26 mouse cellular contexts compared by ENCODE assay signal in the genomic region with DNA sequence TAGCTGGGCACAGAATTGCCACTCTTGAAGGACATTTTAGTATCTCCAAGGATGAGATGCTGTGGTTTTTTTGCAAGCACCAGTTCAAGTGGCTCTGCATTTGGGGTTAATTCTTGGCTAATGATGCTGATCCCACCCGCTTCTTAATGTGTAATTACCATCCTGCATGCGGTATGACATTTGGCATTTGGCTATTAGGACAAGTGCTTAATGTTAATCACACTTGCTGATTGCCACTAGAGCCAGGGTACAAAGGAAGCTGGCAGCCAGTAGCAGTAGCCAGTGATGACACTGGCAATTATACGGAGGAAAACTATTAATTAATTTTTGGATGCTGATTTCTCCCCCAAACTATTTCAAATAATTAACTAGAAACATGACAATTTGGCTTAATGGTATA.
A peak's percentile ranks its signal among the peaks of the same experiment; 100 is the strongest.
DNase-seq lines count a peak whose midpoint lies in the region; ATAC-seq lines count a peak whose summit lies in the region.
"Had no signal": no experiment of that assay in that cellular context is flagged by ENCODE, and none has a peak within 500 bp of the region (broad histone marks: within the 10 kb centered on the region; RNA-seq: fewer than 3 reads in every experiment).

No protein-coding gene starts in this region.

- H3K4me3 ChIP-seq in midbrain, embryonic 11.5 days (ENCODE audit: low read depth, low read length): no peak overlapping the region
- H3K4me3 ChIP-seq in midbrain, embryonic 16.5 days (ENCODE audit: low read depth, low read length): no peak overlapping the region
- no peak overlapping the region for H3K4me3 ChIP-seq in forebrain, embryonic 16.5 days (replicated peaks; ENCODE audit: low read length)
- no peak overlapping the region for H3K4me3 ChIP-seq in kidney, embryonic 15.5 days (replicated peaks)
- H3K4me3 ChIP-seq: embryonic facial prominence, embryonic 13.5 days; limb, embryonic 10.5 days; limb, embryonic 15.5 days; liver, embryonic 13.5 days; megakaryocyte, embryonic 14.5 days had no signal

- no peaks in the 10 kb centered on the region for H3K36me3 ChIP-seq in midbrain, embryonic 11.5 days (ENCODE audit: control insufficient read depth, insufficient read depth, low read length)
- no peaks in the 10 kb centered on the region for H3K36me3 ChIP-seq in midbrain, embryonic 16.5 days (ENCODE audit: control insufficient read depth, insufficient read depth, low read length)
- H3K36me3 ChIP-seq in forebrain, embryonic 16.5 days (ENCODE audit: control insufficient read depth, insufficient read depth): no peaks in the 10 kb centered on the region
- H3K36me3 ChIP-seq in kidney, embryonic 15.5 days: no peaks in the 10 kb centered on the region
- H3K36me3 ChIP-seq: embryonic facial prominence, embryonic 13.5 days; limb, embryonic 10.5 days; limb, embryonic 15.5 days; liver, embryonic 13.5 days had no signal

- no peak overlapping the region for H3K4me2 ChIP-seq in midbrain, embryonic 11.5 days
- H3K4me2 ChIP-seq in midbrain, embryonic 16.5 days (ENCODE audit: low read length): no peak overlapping the region
- no peak overlapping the region for H3K4me2 ChIP-seq in forebrain, embryonic 16.5 days (ENCODE audit: low read length)
- H3K4me2 ChIP-seq in kidney, embryonic 15.5 days: no peak overlapping the region
- H3K4me2 ChIP-seq: embryonic facial prominence, embryonic 13.5 days; limb, embryonic 15.5 days; liver, embryonic 13.5 days had no signal

- H3K9ac ChIP-seq in midbrain, embryonic 11.5 days (ENCODE audit: low read length): no peak overlapping the region
- H3K9ac ChIP-seq in midbrain, embryonic 16.5 days (ENCODE audit: low read depth, low read length): no peak overlapping the region
- H3K9ac ChIP-seq in forebrain, embryonic 16.5 days (replicated peaks; ENCODE audit: low read depth, low read length): no peak overlapping the region
- no peak overlapping the region for H3K9ac ChIP-seq in kidney, embryonic 15.5 days
- H3K9ac ChIP-seq: embryonic facial prominence, embryonic 13.5 days; limb, embryonic 15.5 days; liver, embryonic 13.5 days had no signal

- H3K27me3 ChIP-seq in midbrain, embryonic 11.5 days (ENCODE audit: control insufficient read depth, insufficient read depth, low read length): no peaks in the 10 kb centered on the region
- H3K27me3 ChIP-seq in midbrain, embryonic 16.5 days (ENCODE audit: control insufficient read depth, insufficient read depth, low read depth, low read length): no peaks in the 10 kb centered on the region; the same call in 1 of the 2 replicates
- peaks cover 12% of the 10 kb centered on the region; the same call in 1 of the 2 replicates for H3K27me3 ChIP-seq in forebrain, embryonic 16.5 days (replicated peaks; ENCODE audit: control insufficient read depth, insufficient read depth, low read length)
- H3K27me3 ChIP-seq in kidney, embryonic 15.5 days: no peaks in the 10 kb centered on the region
- H3K27me3 ChIP-seq: embryonic facial prominence, embryonic 13.5 days; limb, embryonic 15.5 days; liver, embryonic 13.5 days had no signal

- H3K27ac ChIP-seq in midbrain, embryonic 11.5 days (ENCODE audit: low read depth, low read length): no peak overlapping the region
- H3K27ac ChIP-seq in midbrain, embryonic 16.5 days (ENCODE audit: low read length): no peak overlapping the region
- no peak overlapping the region for H3K27ac ChIP-seq in forebrain, embryonic 16.5 days (ENCODE audit: low read length)
- no peak overlapping the region for H3K27ac ChIP-seq in kidney, embryonic 15.5 days
- H3K27ac ChIP-seq: embryonic facial prominence, embryonic 13.5 days; limb, embryonic 10.5 days; limb, embryonic 15.5 days; liver, embryonic 13.5 days had no signal

- H3K9me3 ChIP-seq in midbrain, embryonic 11.5 days (ENCODE audit: control insufficient read depth, low read length): no peaks in the 10 kb centered on the region
- H3K9me3 ChIP-seq in midbrain, embryonic 16.5 days (replicated peaks; ENCODE audit: control insufficient read depth, low read length, poor library complexity, severe bottlenecking): no peaks in the 10 kb centered on the region
- no peaks in the 10 kb centered on the region for H3K9me3 ChIP-seq in forebrain, embryonic 16.5 days (ENCODE audit: control insufficient read depth, low read length)
- no peaks in the 10 kb centered on the region for H3K9me3 ChIP-seq in kidney, embryonic 15.5 days (replicated peaks)
- H3K9me3 ChIP-seq: embryonic facial prominence, embryonic 13.5 days; limb, embryonic 10.5 days; limb, embryonic 15.5 days; liver, embryonic 13.5 days; megakaryocyte, embryonic 14.5 days had no signal

- WGBS in midbrain, embryonic 11.5 days: 71% methylated on average over 3 of the region's 3 CpGs
- 41% methylated on average over 3 of the region's 3 CpGs for WGBS in midbrain, embryonic 16.5 days
- 11% methylated on average over 3 of the region's 3 CpGs for WGBS in forebrain, embryonic 16.5 days
- WGBS in kidney, embryonic 15.5 days: 47% methylated on average over 3 of the region's 3 CpGs

- peaks cover 7% of the 10 kb centered on the region for H3K4me1 ChIP-seq in midbrain, embryonic 11.5 days (ENCODE audit: control insufficient read depth, insufficient read depth, low read length)
- H3K4me1 ChIP-seq in midbrain, embryonic 16.5 days (ENCODE audit: control insufficient read depth, insufficient read depth, low read length): peaks cover 14% of the 10 kb centered on the region
- peaks cover 12% of the 10 kb centered on the region for H3K4me1 ChIP-seq in forebrain, embryonic 16.5 days (replicated peaks; ENCODE audit: control insufficient read depth, insufficient read depth, low read length)
- H3K4me1 ChIP-seq in kidney, embryonic 15.5 days: 0 out of 2 replicates have a peak, but pooled peaks cover 18% of the 10 kb centered on the region
- H3K4me1 ChIP-seq: embryonic facial prominence, embryonic 13.5 days; limb, embryonic 15.5 days; liver, embryonic 13.5 days had no signal

- DNase-seq in midbrain, embryonic 11.5 days (ENCODE audit: low spot score, missing footprints): peak; percentile 57
- peak; percentile 35 for DNase-seq in retina, postnatal 1 day
- DNase-seq in retina, embryonic 14.5 days (ENCODE audit: low spot score): no peak
- DNase-seq in spleen, postnatal 4 days (ENCODE audit: low spot score in 2 of 2): no peak
- DNase-seq: adrenal gland, postnatal 25 days; cerebellum, adult 18-20 months; cerebellum, postnatal 10 days; gastrocnemius, postnatal 10 days; heart, postnatal 14 days; kidney, adult 9 months; kidney, postnatal 14 days; layer of hippocampus, adult 9-11 months; liver, embryonic 13.5 days; lung, adult 18-20 months; right cerebral cortex, adult 18-20 months; right cerebral cortex, postnatal 4 days; thymus, adult 2 months had no signal

- ATAC-seq in midbrain, embryonic 11.5 days (ENCODE audit: low FRiP score): no peak; the same call in 1 of the 2 replicates
- no peak for ATAC-seq in midbrain, embryonic 16.5 days
- ATAC-seq in forebrain, embryonic 16.5 days: peak; percentile 81
- ATAC-seq in kidney, embryonic 15.5 days (replicated peaks; ENCODE audit: low FRiP score): no peak
- ATAC-seq: CD4-positive, CD25-positive, alpha-beta regulatory T cell, adult 4 months; intestine, postnatal 0 days had no signal

Comparison
In these comparisons a context has a peak if more than half of its experiments do, and no peak if none do; other contexts are left out.
1. DNase-seq: peak in midbrain, embryonic 11.5 days (single experiment) and retina, postnatal 1 day (single experiment); none in retina, embryonic 14.5 days (single experiment) and spleen, postnatal 4 days (0 of 2).